9 mouse cellular contexts compared by ENCODE assay signal in the genomic region with DNA sequence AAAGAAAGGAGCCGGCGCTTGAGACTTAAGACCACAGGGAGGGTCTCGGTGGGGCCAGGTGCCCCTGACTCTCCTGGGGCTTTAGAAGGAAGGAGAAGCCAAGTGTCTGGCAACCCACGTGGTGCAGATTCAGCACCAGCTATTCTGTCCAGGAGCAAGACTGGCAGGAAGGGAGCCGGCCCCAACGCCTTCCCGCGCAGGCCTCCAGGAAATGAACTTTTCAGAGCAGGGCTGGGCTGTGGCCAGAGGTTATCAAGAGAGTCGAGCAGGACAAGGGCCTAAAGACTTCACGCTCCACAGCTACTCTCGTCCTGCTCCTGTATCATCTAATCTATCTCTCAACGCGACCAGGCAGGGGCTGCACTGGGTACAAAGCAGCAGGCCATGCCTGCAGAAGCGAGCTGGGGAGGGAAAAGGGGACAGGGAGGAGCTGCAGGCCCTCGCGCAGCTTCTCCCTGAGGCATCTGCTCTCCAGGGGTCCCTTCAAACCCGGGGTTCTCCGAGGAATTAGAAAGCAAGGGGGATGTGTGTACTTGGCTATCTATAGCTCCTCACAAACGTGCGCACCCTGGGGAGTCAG. TPM values are rescaled to one million over a fixed set of nuclear protein-coding genes. Genes with fewer than 3 reads are reported as not detected.
DNase-seq lines count a peak whose midpoint lies in the region; ATAC-seq and TF ChIP-seq lines count a peak whose summit lies in the region.
"Had no signal": no experiment of that assay in that cellular context is flagged by ENCODE, and none has a peak within 500 bp of the region (broad histone marks: within the 10 kb centered on the region; RNA-seq: fewer than 3 reads in every experiment).

No protein-coding gene starts in this region.

- intact Hi-C loops in heart, adult 2 months (cut with DNase I), result loop anchor here (1.0 to 5.0 kb wide), 3 partner anchors 15 to 296 kb away; no protein-coding TSS in a partner anchor

- WGBS in heart, adult 2 months, result 5% methylated on average over 20 of the region's 20 CpGs
- under 1% methylated on average over 20 of the region's 20 CpGs for WGBS in stomach, embryonic 14.5 days

- peak overlapping the region; percentile 83 for H3K4me2 ChIP-seq in stomach, embryonic 14.5 days (replicated peaks; ENCODE audit: low read depth, low read length)

- TF ChIP-seq EP300 in heart, adult 2 months (IDR thresholded peaks at IDR 0.05; ENCODE audit: insufficient read depth, low read depth, low read length), result 0 out of 2 replicates have a peak, but pooled peaks have one; percentile 56

- DNase-seq in layer of hippocampus, adult 2 months (ENCODE audit: low spot score in 2 of 2), result no peak
- DNase-seq in layer of hippocampus, adult 9-11 months, result no peak
- DNase-seq in heart, adult 2 months, result peak; percentile 76 to 85
- peak; percentile 67 for DNase-seq in kidney, adult 11 months
- DNase-seq in lung, adult 18-20 months, result peak; percentile 59 to 61

- H3K79me2 ChIP-seq in heart, adult 2 months (replicated peaks; ENCODE audit: control insufficient read depth, insufficient read depth, low read length), result no peaks in the 10 kb centered on the region

- H3K36me3 ChIP-seq in heart, adult 2 months (ENCODE audit: control insufficient read depth, insufficient read depth, low read length), result no peaks in the 10 kb centered on the region
- H3K36me3 ChIP-seq in stomach, embryonic 14.5 days (ENCODE audit: control insufficient read depth, insufficient read depth, low read length), result no peaks in the 10 kb centered on the region

- peak overlapping the region; percentile 92 for H3K27ac ChIP-seq in layer of hippocampus, adult 2 months
- peak overlapping the region; percentile 69; the same call in 1 of the 2 replicates for H3K27ac ChIP-seq in cortical plate, adult 2 months (ENCODE audit: insufficient read depth, low read length)
- H3K27ac ChIP-seq in heart, adult 2 months, result peak overlapping the region; percentile 97
- peak overlapping the region; percentile 99 for H3K27ac ChIP-seq in stomach, embryonic 14.5 days (ENCODE audit: low read length)

- no peak for TF ChIP-seq CTCF in layer of hippocampus, adult 2 months (conservative IDR thresholded peaks at IDR 0.05)
- no peak for TF ChIP-seq CTCF in cortical plate, adult 2 months (IDR thresholded peaks at IDR 0.05; ENCODE audit: extremely low read depth, insufficient read depth, low read length)
- TF ChIP-seq CTCF in heart, adult 2 months (IDR thresholded peaks at IDR 0.05), result no peak

- H3K4me3 ChIP-seq in layer of hippocampus, adult 2 months, result peak overlapping the region; percentile 78
- H3K4me3 ChIP-seq in cortical plate, adult 2 months (ENCODE audit: insufficient read depth, low read length), result peak overlapping the region; percentile 41
- peak overlapping the region; percentile 72 for H3K4me3 ChIP-seq in heart, adult 2 months
- H3K4me3 ChIP-seq in stomach, embryonic 14.5 days (ENCODE audit: low read depth, low read length), result peak overlapping the region; percentile 81

- H3K9me3 ChIP-seq in stomach, embryonic 14.5 days (ENCODE audit: control insufficient read depth, low read depth, low read length), result no peaks in the 10 kb centered on the region

- peak overlapping the region; percentile 89 for H3K9ac ChIP-seq in heart, adult 2 months (ENCODE audit: low read depth, low read length)
- peak overlapping the region; percentile 96 for H3K9ac ChIP-seq in stomach, embryonic 14.5 days (replicated peaks; ENCODE audit: low read depth, low read length)

- no peak for ATAC-seq in stomach, embryonic 14.5 days (ENCODE audit: insufficient number of reproducible peaks, insufficient read depth, low FRiP score, low read depth)
- no peak for ATAC-seq in megakaryocyte-erythroid progenitor cell, adult 5-6 weeks (replicated peaks; ENCODE audit: low FRiP score, low TSS enrichment, poor library complexity, severe bottlenecking)

- H3K4me1 ChIP-seq in cortical plate, adult 2 months (ENCODE audit: control insufficient read depth, insufficient read depth, low read length), result 0 out of 2 replicates have a peak, but pooled peaks cover 2% of the 10 kb centered on the region
- H3K4me1 ChIP-seq in heart, adult 2 months (ENCODE audit: control insufficient read depth, insufficient read depth, low read length), result peaks cover 3% of the 10 kb centered on the region; the same call in 1 of the 2 replicates
- H3K4me1 ChIP-seq in stomach, embryonic 14.5 days (ENCODE audit: control insufficient read depth, insufficient read depth, low read length), result peaks cover 37% of the 10 kb centered on the region

- peaks cover 2% of the 10 kb centered on the region for H3K27me3 ChIP-seq in heart, adult 2 months (ENCODE audit: control insufficient read depth, insufficient read depth, low read length)
- 0 out of 2 replicates have a peak, but pooled peaks cover 7% of the 10 kb centered on the region for H3K27me3 ChIP-seq in stomach, embryonic 14.5 days (ENCODE audit: control insufficient read depth, insufficient read depth, low read length)

- no peak for TF ChIP-seq POLR2A in cortical plate, adult 2 months (IDR thresholded peaks at IDR 0.05; ENCODE audit: extremely low read depth, insufficient read depth, low read length)
- peak; percentile 69 for TF ChIP-seq POLR2A in heart, adult 2 months (IDR thresholded peaks at IDR 0.05; ENCODE audit: insufficient read depth, low read depth, low read length)

RNA-seq across cellular contexts. Expression of gene Zfp423, which starts 1.4 kb away (rescaled TPM):
- total RNA-seq in layer of hippocampus, adult 2 months (2021), result 10 to 100 TPM; 24.0 to 26.6 TPM
- 13.8 and 15.1 TPM in 2 replicates for polyA plus RNA-seq in cortical plate, adult 2 months (2012; rRNA removed)
- 1 to 10 TPM; 4.8 to 5.3 TPM for total RNA-seq in heart, adult 2 months (2021)
- polyA plus RNA-seq in heart, adult 2 months (2012; rRNA removed), result 4.3 and 7.3 TPM in 2 replicates
- 13.6 and 15.3 TPM in 2 replicates for polyA plus RNA-seq in stomach, embryonic 14.5 days (2014; fragmentation: Nextera tagmentation; extraction: Ambion mirVana)
- not detected in 2 replicates for total RNA-seq in megakaryocyte-erythroid progenitor cell, adult 5-6 weeks (2014; fragmentation: Nextera tagmentation)
- total RNA-seq in megakaryocyte-erythroid progenitor cell, adult 5-6 weeks (2017), result not detected in 2 replicates
- total RNA-seq: hematopoietic stem cell, adult 5-6 weeks had no signal

Comparison
In these comparisons a context has a peak if more than half of its experiments do, and no peak if none do; other contexts are left out.
1. DNase-seq: peak in heart, adult 2 months (2 of 2), kidney, adult 11 months (single experiment) and lung, adult 18-20 months (2 of 2); none in layer of hippocampus, adult 2 months (0 of 2) and layer of hippocampus, adult 9-11 months (single experiment).
2. RNA of gene Zfp423, which starts 1.4 kb away (total RNA-seq): 24.0 to 26.6 TPM in layer of hippocampus, adult 2 months and 4.8 to 5.3 TPM in heart, adult 2 months; not detected in megakaryocyte-erythroid progenitor cell, adult 5-6 weeks; every median in the first group is over 4 times any median in the second.
3. Peak in every context shown above with its lines, with median percentiles within 50 percentile points of each other: H3K27ac ChIP-seq and H3K4me3 ChIP-seq.